Mouse (Mus musculus) midbrain, embryonic 15.5 days (tissue): ENCODE results near the gene Asb14. TPM values are rescaled to one million over a fixed set of nuclear protein-coding genes. Genes with fewer than 3 reads are reported as not detected.

Experiments
- ATAC-seq: fragments of 200-750 bp; cut with Nextera tagmentation; replicated peaks from 2 replicates; pipeline ENCODE4 v1.8.0; 2017; ENCODE audit warnings: moderate TSS enrichment
- H3K27ac ChIP-seq: fragments of 300-500 bp; sonication (generic); 2 replicates; pipeline ENCODE4 v1.5.1; 2015; ENCODE audit warnings: mild to moderate bottlenecking, inconsistent platforms
- H3K27me3 ChIP-seq: fragments of 300-500 bp; sonication (generic); replicated peaks from 2 replicates; pipeline ENCODE4 v1.6.1; 2015; ENCODE audit warnings: inconsistent platforms
- H3K36me3 ChIP-seq: fragments of 300-500 bp; sonication (generic); replicated peaks from 2 replicates; pipeline ENCODE4 v1.6.1; 2015; ENCODE audit warnings: inconsistent platforms
- H3K4me1 ChIP-seq: fragments of 300-500 bp; sonication (generic); 2 replicates; pipeline ENCODE4 v1.6.1; 2015; ENCODE audit warnings: inconsistent platforms
- H3K4me2 ChIP-seq: fragments of 300-500 bp; sonication (generic); 2 replicates; pipeline ENCODE4 v1.6.1; 2015; ENCODE audit warnings: inconsistent platforms, mild to moderate bottlenecking, moderate library complexity
- H3K4me3 ChIP-seq: fragments of 300-500 bp; sonication (generic); 2 replicates; pipeline ENCODE4 v1.5.1; 2015; ENCODE audit warnings: mild to moderate bottlenecking, inconsistent platforms
- H3K9ac ChIP-seq: fragments of 300-500 bp; sonication (generic); 2 replicates; pipeline ENCODE4 v1.6.1; 2015; ENCODE audit warnings: mild to moderate bottlenecking, inconsistent platforms
- H3K9me3 ChIP-seq: fragments of 300-500 bp; sonication (generic); 2 replicates; pipeline ENCODE4 v1.6.1; 2016; ENCODE audit warnings: inconsistent platforms
- WGBS: fragments of 180-500 bp; shearing (Covaris S2); methylation state at CpG from one replicate; pipeline ENCODE4 v1.1.7; 2015; ENCODE audit warnings: mixed read lengths; 5-methylcytosine and 5-hydroxymethylcytosine counted together
- polyA plus RNA-seq: library from polyadenylated mRNA; unstranded; fragments of >200 nt; fragmentation: Nextera tagmentation; extraction: Ambion mirVana; gene quantifications from 2 replicates; pipeline ENCODE4 v1.2.1, GENCODE M21; 2015

Gene Asb14
- 0.18 and 0.48 TPM in 2 replicates for polyA plus RNA-seq

DNA sequence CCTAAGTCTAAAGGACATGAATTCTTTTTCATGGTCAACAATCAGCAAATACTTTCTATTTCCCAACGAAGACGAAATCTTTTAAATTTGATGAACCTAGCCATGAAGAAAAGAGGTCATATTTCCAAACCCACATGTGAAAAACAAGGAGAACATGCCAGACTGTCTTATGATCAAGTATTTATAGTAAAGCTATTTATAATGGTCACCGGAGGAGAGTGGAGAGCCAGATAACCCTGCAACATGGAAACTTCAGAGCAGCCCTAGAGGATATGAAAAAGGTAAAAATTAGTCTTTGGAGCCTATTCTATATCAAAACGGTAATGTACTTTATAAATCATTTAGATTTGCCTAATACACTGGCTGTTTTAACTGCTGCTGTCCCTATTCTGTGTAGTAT lies at the start of gene Asb14:
Gene Asb14, plus strand, starts transcription at position 166 of the 400 bp plus-strand sequence.
- no peak for ATAC-seq
- no peak within 1 kb of the TSS for H3K4me3 ChIP-seq

GRCm38 (mm10) chr14:26853053-26853452 lies 41.3 kb upstream of the Asb14 start:
- no peak for ATAC-seq
- WGBS, result 81% methylated on average over 8 of the region's 8 CpGs
- H3K4me1 ChIP-seq, result no peaks in the 10 kb centered on the region
- no peak overlapping the region for H3K4me2 ChIP-seq
- H3K9ac ChIP-seq, result no peak overlapping the region
- no peaks in the 10 kb centered on the region for H3K27me3 ChIP-seq
- H3K36me3 ChIP-seq, result no peaks in the 10 kb centered on the region
- no peak overlapping the region for H3K4me3 ChIP-seq
- H3K9me3 ChIP-seq, result no peaks in the 10 kb centered on the region
- H3K27ac ChIP-seq, result no peak overlapping the region

More for the DNA sequence above, at the start of gene Asb14:
- H3K4me2 ChIP-seq, result no peak within 1 kb of the TSS
- no peak within 1 kb of the TSS for H3K9ac ChIP-seq
- no peaks in the 10 kb centered on the region for H3K9me3 ChIP-seq
- H3K27ac ChIP-seq, result no peak within 1 kb of the TSS
- H3K36me3 ChIP-seq, result no peaks in the 10 kb centered on the region
- H3K27me3 ChIP-seq, result no peaks in the 10 kb centered on the region
- WGBS, result 91% methylated on average over 4 of the region's 4 CpGs
- no peaks in the 10 kb centered on the region for H3K4me1 ChIP-seq

GRCm38 (mm10) chr14:26854066-26854465 lies 40.3 kb upstream of the Asb14 start:
- Histone ChIP-seq H3K4me1 (no peaks in the 10 kb centered on the region), H3K36me3 (no peaks in the 10 kb centered on the region), H3K9ac (no peak overlapping the region), H3K9me3 (no peaks in the 10 kb centered on the region), H3K27ac (no peak overlapping the region), H3K27me3 (no peaks in the 10 kb centered on the region), H3K4me3 (no peak overlapping the region), H3K4me2 (no peak overlapping the region)
- ATAC-seq, result no peak
- WGBS, result 89% methylated on average over 2 of the region's 2 CpGs

DNA sequence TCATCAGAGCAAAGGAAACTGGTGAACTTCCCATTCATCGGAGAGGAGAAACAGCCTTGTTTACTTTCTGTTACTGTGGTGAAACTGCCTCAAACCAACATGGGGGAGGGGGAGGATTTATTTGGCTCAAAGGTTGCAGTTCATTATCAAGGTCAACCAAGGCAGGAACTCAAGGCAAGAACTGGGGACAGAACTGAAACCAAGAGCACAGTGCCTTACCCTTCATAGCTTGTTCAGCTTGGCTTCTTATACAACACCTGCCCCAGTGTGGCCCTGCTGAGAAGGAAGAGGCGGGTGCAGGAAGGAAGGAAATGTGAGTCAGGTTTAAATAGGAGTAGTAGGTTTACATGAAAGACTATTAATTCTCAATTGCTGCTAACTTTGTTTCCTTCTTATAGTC lies 36.0 kb upstream of the Asb14 start:
- no peak overlapping the region for H3K27ac ChIP-seq
- H3K4me3 ChIP-seq, result no peak overlapping the region
- H3K4me2 ChIP-seq, result no peak overlapping the region
- no peaks in the 10 kb centered on the region for H3K27me3 ChIP-seq
- H3K9me3 ChIP-seq, result no peaks in the 10 kb centered on the region
- no peak overlapping the region for H3K9ac ChIP-seq
- no peaks in the 10 kb centered on the region for H3K4me1 ChIP-seq
- H3K36me3 ChIP-seq, result no peaks in the 10 kb centered on the region
- 78% methylated on average over 2 of the region's 2 CpGs for WGBS
- ATAC-seq, result no peak

GRCm38 (mm10) chr14:26859024-26859423 lies 35.3 kb upstream of the Asb14 start:
- ATAC-seq, result no peak
- Histone ChIP-seq H3K36me3 (no peaks in the 10 kb centered on the region), H3K9me3 (no peaks in the 10 kb centered on the region), H3K27me3 (no peaks in the 10 kb centered on the region), H3K27ac (no peak overlapping the region), H3K4me3 (no peak overlapping the region), H3K9ac (no peak overlapping the region), H3K4me2 (no peak overlapping the region), H3K4me1 (no peaks in the 10 kb centered on the region)
- WGBS, result 98% methylated on average over 3 of the region's 3 CpGs

- H3K4me1 ChIP-seq, result no peaks in the 10 kb centered on the region
Measured at GRCm38 (mm10) chr14:26867356-26867755, 27.0 kb upstream of the Asb14 start.

GRCm38 (mm10) chr14:26868299-26868698 lies 26.1 kb upstream of the Asb14 start:
- Histone ChIP-seq H3K36me3 (no peaks in the 10 kb centered on the region), H3K4me1 (no peaks in the 10 kb centered on the region), H3K4me3 (no peak overlapping the region), H3K27me3 (no peaks in the 10 kb centered on the region), H3K9me3 (no peaks in the 10 kb centered on the region), H3K9ac (no peak overlapping the region), H3K4me2 (no peak overlapping the region), H3K27ac (no peak overlapping the region)
- WGBS, result 79% methylated on average over 5 of the region's 5 CpGs
- no peak for ATAC-seq

More at GRCm38 (mm10) chr14:26867356-26867755, 27.0 kb upstream of the Asb14 start:
- Histone ChIP-seq H3K4me2 (no peak overlapping the region), H3K27me3 (no peaks in the 10 kb centered on the region), H3K36me3 (no peaks in the 10 kb centered on the region), H3K4me3 (no peak overlapping the region), H3K27ac (no peak overlapping the region), H3K9me3 (no peaks in the 10 kb centered on the region), H3K9ac (no peak overlapping the region)
- ATAC-seq, result no peak
- WGBS, result 71% methylated on average over 9 of the region's 9 CpGs

DNA sequence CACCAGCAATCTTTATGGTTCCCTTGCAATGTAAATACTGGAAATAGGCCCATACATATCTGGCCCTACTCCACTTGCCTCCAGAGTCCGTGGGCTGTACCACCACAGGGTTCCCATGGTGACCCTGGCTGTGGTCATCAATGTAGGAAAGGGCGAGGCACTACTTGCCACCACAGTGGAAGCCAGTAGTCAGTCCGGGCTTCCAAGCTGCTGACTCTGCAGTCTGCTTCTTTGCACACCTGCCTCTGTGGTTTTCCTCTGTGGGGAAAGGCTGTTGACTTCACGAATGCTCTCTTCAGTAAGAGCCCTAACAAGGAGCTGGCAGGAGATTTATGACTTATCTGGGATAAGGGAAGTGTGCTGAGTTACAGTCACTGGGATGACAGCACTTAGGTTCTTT lies 15.6 kb upstream of the Asb14 start:
- H3K4me2 ChIP-seq, result no peak overlapping the region
- no peaks in the 10 kb centered on the region for H3K36me3 ChIP-seq
- no peak overlapping the region for H3K9ac ChIP-seq
- H3K4me1 ChIP-seq, result no peaks in the 10 kb centered on the region
- no peak overlapping the region for H3K27ac ChIP-seq
- H3K9me3 ChIP-seq, result no peaks in the 10 kb centered on the region
- ATAC-seq, result no peak
- H3K27me3 ChIP-seq, result no peaks in the 10 kb centered on the region
- H3K4me3 ChIP-seq, result no peak overlapping the region
- WGBS, result 83% methylated on average over 4 of the region's 4 CpGs

DNA sequence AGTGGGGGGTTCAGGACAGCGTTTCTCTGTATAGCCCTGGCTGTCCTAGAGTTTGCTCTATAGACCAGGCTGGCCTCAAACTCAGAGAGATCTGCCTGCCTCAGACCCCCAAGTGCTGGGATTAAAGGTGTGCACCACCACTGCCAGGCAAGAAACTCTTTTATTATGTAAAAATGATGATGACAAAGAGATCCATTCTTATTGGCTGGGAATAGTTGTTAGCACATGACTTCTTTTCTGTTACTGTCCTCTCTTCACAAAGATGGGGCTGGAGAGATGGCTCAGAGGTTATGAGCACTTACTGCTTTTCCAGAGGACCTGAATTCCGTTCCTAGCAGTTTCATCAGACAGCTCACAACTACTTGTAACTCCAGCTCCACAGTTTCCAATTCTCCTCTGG lies 14.4 kb upstream of the Asb14 start:
- Histone ChIP-seq H3K4me2 (no peak overlapping the region), H3K4me1 (no peaks in the 10 kb centered on the region), H3K36me3 (no peaks in the 10 kb centered on the region), H3K27ac (no peak overlapping the region), H3K27me3 (no peaks in the 10 kb centered on the region), H3K9me3 (no peaks in the 10 kb centered on the region), H3K4me3 (no peak overlapping the region), H3K9ac (no peak overlapping the region)
- ATAC-seq, result no peak
- 77% methylated on average over 2 of the region's 2 CpGs for WGBS

DNA sequence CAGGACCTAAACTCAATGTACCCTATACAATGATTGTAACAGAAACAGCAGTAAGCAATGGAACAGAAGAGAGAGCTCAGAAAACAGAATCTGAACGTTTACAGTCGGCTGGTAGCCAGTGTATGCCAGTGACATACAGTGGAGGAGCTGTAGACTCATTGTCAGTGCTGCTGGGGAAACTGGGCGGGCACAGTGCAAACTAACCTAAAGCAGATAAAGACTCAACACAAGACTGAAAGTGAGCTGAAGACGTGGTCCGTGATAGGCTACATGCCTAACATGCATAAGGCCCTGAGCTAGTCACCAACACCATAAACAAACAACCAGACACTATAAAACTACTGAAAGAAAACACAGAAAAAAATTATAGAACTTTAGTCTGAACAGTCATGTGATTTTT lies 12.7 kb upstream of the Asb14 start:
- no peak for ATAC-seq
- WGBS, result 90% methylated on average over 5 of the region's 5 CpGs
- H3K4me1 ChIP-seq, result no peaks in the 10 kb centered on the region

GRCm38 (mm10) chr14:26887244-26887643 lies 7.1 kb upstream of the Asb14 start:
- no peak overlapping the region for H3K4me3 ChIP-seq
- H3K9me3 ChIP-seq, result no peaks in the 10 kb centered on the region
- ATAC-seq, result no peak
- WGBS, result 37% methylated on average over 3 of the region's 3 CpGs
- no peak overlapping the region for H3K9ac ChIP-seq
- H3K4me1 ChIP-seq, result no peaks in the 10 kb centered on the region
- no peak overlapping the region for H3K4me2 ChIP-seq
- no peak overlapping the region for H3K27ac ChIP-seq
- no peaks in the 10 kb centered on the region for H3K36me3 ChIP-seq
- H3K27me3 ChIP-seq, result no peaks in the 10 kb centered on the region

More for the DNA sequence above, 12.7 kb upstream of the Asb14 start:
- Histone ChIP-seq H3K9me3 (no peaks in the 10 kb centered on the region), H3K27ac (no peak overlapping the region), H3K27me3 (no peaks in the 10 kb centered on the region), H3K4me2 (no peak overlapping the region), H3K36me3 (no peaks in the 10 kb centered on the region), H3K4me3 (no peak overlapping the region), H3K9ac (no peak overlapping the region)

GRCm38 (mm10) chr14:26890777-26891176 lies 3.6 kb upstream of the Asb14 start:
- no peaks in the 10 kb centered on the region for H3K36me3 ChIP-seq
- 91% methylated on average over 3 of the region's 3 CpGs for WGBS
- H3K27ac ChIP-seq, result no peak overlapping the region
- H3K9ac ChIP-seq, result no peak overlapping the region
- no peaks in the 10 kb centered on the region for H3K27me3 ChIP-seq
- no peak overlapping the region for H3K4me2 ChIP-seq
- no peaks in the 10 kb centered on the region for H3K9me3 ChIP-seq
- no peak overlapping the region for H3K4me3 ChIP-seq
- no peak for ATAC-seq
- no peaks in the 10 kb centered on the region for H3K4me1 ChIP-seq

DNA sequence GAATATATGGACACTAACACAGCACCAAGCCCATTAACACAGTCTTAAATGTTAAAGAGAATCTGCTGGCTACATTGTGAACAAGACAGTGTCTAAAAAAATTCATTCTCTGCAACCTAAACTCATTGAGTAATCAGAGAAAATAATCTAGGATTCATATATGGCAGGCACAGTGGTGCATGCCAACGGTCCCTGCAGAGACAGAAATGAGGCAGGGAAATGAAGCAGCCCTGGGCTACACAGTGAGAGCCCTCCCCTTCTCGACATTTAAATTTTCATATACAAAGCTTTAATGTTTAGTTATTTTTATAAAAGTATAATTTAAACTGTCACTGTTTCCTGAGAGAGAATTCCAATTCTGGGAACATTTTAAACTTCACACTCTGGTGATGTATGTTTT lies 5.1 kb downstream of the Asb14 start:
- H3K36me3 ChIP-seq, result no peaks in the 10 kb centered on the region

More for the DNA sequence above, 5.1 kb downstream of the Asb14 start:
- H3K9me3 ChIP-seq, result no peaks in the 10 kb centered on the region
- no peak overlapping the region for H3K27ac ChIP-seq
- H3K4me1 ChIP-seq, result no peaks in the 10 kb centered on the region
- 85% methylated on average over 2 of the region's 2 CpGs for WGBS
- no peaks in the 10 kb centered on the region for H3K27me3 ChIP-seq
- no peak overlapping the region for H3K4me2 ChIP-seq
- no peak for ATAC-seq
- no peak overlapping the region for H3K4me3 ChIP-seq
- H3K9ac ChIP-seq, result no peak overlapping the region
